ENCODE assay signal across 27 mouse cellular contexts in the genomic region with DNA sequence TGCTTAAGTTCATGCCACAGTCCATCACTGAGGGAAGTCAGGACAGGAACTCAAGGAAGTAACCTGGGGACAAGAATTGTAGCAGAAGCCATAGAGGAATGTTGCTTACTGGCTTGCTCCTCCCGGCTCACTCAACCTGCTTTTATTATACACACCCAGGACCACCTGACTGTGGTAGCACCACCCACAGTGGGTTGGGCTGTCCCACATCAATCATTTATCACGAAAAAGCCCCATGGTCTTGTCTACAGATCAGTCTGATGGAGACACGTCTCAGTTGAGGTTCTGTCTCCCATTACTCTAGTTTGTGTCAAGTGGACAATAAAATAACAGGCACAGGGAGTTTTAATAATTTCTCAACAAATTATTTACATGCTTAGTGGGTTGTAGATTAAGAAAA.
"Had no signal": no experiment of that assay in that cellular context is flagged by ENCODE, and none has a peak within 500 bp of the region (broad histone marks: within the 10 kb centered on the region; RNA-seq: fewer than 3 reads in every experiment).

No protein-coding gene starts in this region.

- H3K27ac ChIP-seq: heart, adult 2 months; hindbrain, embryonic 10.5 days; hindbrain, embryonic 12.5 days; hindbrain, embryonic 14.5 days; intestine, embryonic 15.5 days; layer of hippocampus, adult 2 months; left cerebral cortex, adult 2 months; limb, embryonic 10.5 days; limb, embryonic 12.5 days; liver, embryonic 13.5 days; liver, embryonic 15.5 days had no signal

- H3K4me3 ChIP-seq: heart, adult 2 months; heart, embryonic 12.5 days; hindbrain, embryonic 10.5 days; hindbrain, embryonic 12.5 days; intestine, embryonic 15.5 days; layer of hippocampus, adult 2 months; left cerebral cortex, adult 2 months; limb, embryonic 10.5 days; limb, embryonic 12.5 days; liver, embryonic 13.5 days; liver, embryonic 15.5 days had no signal

- H3K9ac ChIP-seq: heart, embryonic 12.5 days; hindbrain, embryonic 12.5 days; hindbrain, embryonic 14.5 days; intestine, embryonic 15.5 days; limb, embryonic 12.5 days; liver, embryonic 13.5 days; liver, embryonic 15.5 days had no signal

- H3K4me1 ChIP-seq: heart, embryonic 12.5 days; hindbrain, embryonic 10.5 days; hindbrain, embryonic 12.5 days; intestine, embryonic 15.5 days; limb, embryonic 10.5 days; limb, embryonic 12.5 days; liver, embryonic 13.5 days; liver, embryonic 15.5 days had no signal

- H3K4me2 ChIP-seq: heart, embryonic 12.5 days; hindbrain, embryonic 12.5 days; hindbrain, embryonic 14.5 days; intestine, embryonic 15.5 days; limb, embryonic 12.5 days; liver, embryonic 11.5 days; liver, embryonic 13.5 days; liver, embryonic 15.5 days had no signal

- ATAC-seq: hindbrain, embryonic 16.5 days; inflammation-experienced regulatory T-cells, adult 6 months; intestine, embryonic 15.5 days; intestine, postnatal 0 days had no signal

- DNase-seq: gastrocnemius, postnatal 14 days; gastrocnemius, postnatal 36 days; heart, adult 11 months; heart, adult 2 months; heart, postnatal 10 days; heart, postnatal 4 days; kidney, adult 18-20 months; kidney, adult 8-10 months; kidney, postnatal 10 days; kidney, postnatal 25 days; kidney, postnatal 4 days; liver; liver, embryonic 13.5 days had no signal

- H3K9me3 ChIP-seq: hindbrain, embryonic 10.5 days; hindbrain, embryonic 12.5 days; intestine, embryonic 15.5 days; limb, embryonic 10.5 days; limb, embryonic 12.5 days; liver, embryonic 13.5 days; liver, embryonic 15.5 days had no signal

- H3K27me3 ChIP-seq: heart, embryonic 12.5 days; hindbrain, embryonic 12.5 days; intestine, embryonic 15.5 days; limb, embryonic 12.5 days; liver, embryonic 13.5 days; liver, embryonic 15.5 days had no signal

- H3K36me3 ChIP-seq: heart, embryonic 12.5 days; hindbrain, embryonic 10.5 days; hindbrain, embryonic 12.5 days; intestine, embryonic 15.5 days; limb, embryonic 10.5 days; limb, embryonic 12.5 days; liver, embryonic 13.5 days; liver, embryonic 15.5 days had no signal
